Mouse (Mus musculus) embryo, embryonic 11 days (tissue): ENCODE data around the gene Brwd1.
"Not testable (repeated sequence)": the region's sequence is repeated elsewhere in the genome, so short reads cannot be mapped to it uniquely, and the experiment has no call there.

Experiments
- DNase-seq: peaks from one replicate; pipeline ENCODE4 v3.0.0-alpha.2; 2015

The Brwd1 gene

DNA sequence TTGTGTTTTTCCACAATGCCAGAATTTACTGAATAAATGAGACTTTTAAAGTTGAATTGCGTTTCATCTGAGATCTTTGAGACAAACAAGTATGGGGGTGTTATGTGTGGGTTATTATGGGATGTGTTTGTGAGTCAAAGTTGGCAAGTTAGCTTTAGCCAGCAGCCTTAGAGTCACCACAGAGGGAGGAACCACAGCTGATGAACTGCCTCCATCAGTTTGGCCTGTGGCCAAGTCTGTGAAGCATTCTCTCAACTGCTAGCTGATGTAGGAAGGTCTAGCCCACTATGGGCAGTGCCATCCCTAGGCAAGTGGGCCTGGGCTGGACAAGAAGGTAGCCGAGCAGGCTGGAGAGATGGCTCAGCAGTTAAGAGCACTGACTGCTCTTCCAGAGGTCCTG is 111.5 kb downstream of the Brwd1 start:
- no peak for DNase-seq

GRCm38 (mm10) chr16:95967455-95967854 is 114.9 kb downstream of the Brwd1 start:
- no peak for DNase-seq

GRCm38 (mm10) chr16:95964427-95965023 is 117.8 kb downstream of the Brwd1 start:
- DNase-seq = peak; percentile 70

- DNase-seq = not testable (repeated sequence)
Observed at GRCm38 (mm10) chr16:95961484-95961883, 120.8 kb downstream of the Brwd1 start.

DNA sequence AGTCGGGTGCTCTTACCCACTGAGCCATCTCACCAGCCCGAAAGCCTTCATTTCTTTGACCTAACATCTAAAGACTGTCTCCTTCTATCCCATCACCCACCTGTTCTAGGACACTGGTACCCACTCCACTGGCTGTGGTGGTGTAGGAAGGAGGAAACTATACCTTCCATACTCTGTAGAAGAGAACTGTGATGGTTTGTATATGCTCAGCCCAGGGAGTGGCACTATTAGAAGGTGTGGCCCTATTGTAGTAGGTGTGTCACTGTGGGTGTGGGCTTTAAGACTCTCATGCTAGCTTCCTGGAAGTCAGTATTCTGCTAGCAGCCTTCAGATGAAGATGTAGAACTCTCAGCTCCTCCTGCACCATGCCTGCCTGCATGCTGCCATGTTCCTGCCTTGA is 121.6 kb downstream of the Brwd1 start:
- DNase-seq = not testable (repeated sequence)

DNA sequence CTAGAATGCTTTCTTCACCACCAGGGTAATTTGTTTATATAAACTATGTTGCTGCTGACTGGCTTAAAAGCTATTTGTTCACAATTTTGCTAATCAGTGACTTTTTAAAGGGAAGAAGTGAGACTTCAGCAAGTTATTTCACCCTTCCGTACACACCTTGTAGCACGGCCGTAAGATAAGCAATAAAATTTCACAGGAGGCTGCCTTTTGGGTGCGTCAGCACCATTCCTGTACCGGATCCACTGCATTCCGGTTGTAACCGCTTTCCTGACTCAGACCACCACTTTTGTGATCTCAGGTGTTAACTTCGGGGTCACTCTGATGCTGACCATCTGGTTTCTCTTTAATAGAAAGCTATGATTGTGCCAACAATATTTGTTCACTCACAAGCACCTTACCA is 124.2 kb downstream of the Brwd1 start:
- DNase-seq = no peak

- no peak for DNase-seq
Observed at GRCm38 (mm10) chr16:95956618-95957017, 125.7 kb downstream of the Brwd1 start.

- no peak for DNase-seq
Observed at GRCm38 (mm10) chr16:95955716-95956346, 126.5 kb downstream of the Brwd1 start.

DNA sequence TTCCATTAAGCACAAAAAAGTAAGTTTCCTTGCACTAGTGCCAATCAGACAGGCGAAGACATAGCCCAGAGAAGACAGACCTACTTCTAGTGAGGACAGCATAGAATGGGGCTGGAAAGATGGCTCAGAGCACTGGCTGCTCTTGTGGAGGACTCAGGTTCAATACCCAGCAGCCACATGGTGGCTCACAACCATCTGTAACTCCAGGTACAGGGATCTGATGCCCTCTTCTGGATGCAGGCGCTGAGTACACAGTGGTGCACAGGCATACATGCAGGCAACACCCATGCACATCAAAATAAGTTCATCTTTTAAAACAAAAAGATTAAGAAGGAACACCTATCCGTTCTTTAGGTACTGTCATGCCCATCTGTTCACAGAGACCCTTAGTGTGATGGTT is 128.0 kb downstream of the Brwd1 start:
- no peak for DNase-seq

- no peak for DNase-seq
Observed at GRCm38 (mm10) chr16:95953159-95953650, 129.1 kb downstream of the Brwd1 start.

DNA sequence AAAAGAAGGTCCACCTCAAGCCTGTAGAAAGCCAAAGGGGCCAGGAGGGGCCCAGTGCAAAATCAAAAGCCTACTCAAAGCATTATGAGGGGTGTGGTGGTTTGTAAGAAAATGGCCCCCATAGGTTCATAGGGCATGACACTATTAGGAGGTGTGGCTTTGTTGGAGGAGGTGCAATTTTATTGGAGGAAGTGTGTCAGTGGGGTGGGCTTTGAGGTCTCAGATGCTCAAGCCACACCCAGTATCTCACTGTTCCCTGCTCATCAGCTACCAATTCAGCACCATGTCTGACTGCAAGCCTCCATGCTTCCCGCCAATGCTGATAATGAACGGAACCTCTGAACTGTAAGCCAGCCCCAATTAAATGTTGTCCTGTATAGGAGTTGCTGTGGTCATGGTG is 130.9 kb downstream of the Brwd1 start:
- no peak for DNase-seq

DNA sequence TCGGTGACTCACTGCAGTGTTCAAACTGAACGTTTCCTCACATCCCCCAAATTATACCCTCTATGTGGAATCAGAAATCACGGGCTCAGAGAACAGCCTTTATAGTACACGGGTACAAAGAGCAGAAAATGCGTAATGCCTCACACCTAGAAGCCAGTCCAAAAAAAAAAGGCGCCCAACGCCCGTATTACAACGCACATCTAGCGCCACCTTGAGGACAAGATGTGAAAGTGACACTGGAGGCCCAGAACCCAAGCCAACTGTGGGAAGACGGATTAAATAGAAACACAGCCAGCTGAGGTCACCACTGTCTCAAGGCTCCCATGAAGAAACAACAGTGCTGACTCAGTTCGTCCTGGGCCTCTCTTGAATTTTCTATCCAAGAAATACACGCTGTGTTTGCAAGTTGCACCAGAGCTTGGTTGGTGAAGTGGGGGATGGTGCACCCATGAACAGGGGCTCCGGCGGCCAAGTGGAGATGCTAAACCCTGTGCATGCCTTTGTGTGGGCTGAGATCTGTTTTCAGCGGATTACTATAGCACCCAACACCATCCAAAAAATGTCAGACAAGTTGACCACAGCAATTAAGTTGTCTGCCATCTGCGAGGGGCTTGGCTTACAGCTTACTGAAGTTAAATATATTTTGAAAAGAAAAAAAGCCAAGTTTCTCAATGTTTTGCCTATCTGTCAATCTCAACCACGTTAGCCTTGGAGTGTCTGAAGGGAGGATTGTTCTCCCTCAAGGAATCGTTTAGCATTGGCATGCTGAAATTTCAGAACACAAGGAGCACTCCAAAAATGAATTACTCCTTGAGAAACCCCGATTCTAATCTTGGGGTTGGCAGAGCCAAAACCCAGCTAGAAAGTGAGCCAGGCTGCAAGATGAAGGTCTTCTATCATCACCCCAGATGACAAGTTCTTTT is 136.7 kb downstream of the Brwd1 start:
- DNase-seq = peak; percentile 88

DNA sequence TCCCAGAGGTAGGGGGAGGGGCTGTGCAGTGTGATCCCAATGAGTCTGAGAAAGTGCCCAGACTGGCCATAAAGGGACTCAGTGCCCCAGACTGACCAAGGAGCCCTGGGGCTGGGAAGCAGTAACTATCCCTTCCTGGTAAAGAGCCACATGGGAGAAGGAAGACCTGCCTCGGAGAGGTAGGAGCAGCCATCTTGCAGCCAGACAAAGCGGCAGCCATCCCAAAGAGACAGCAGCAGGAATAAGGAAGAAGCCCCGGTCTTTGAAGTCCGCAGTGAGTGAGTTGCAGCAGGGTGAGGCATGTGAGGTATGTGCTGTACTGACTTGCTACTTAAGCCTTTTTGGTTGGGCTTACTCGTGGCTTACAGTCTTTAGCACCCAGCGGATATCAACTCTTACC is 139.1 kb downstream of the Brwd1 start:
- no peak for DNase-seq
